Mouse (Mus musculus) brain, embryonic 14.5 days (tissue): ENCODE results near the gene Ogg1.

ENCODE experiments used
- CTCF ChIP-seq: fragments of 200-500 bp; IDR thresholded peaks from 2 replicates; pipeline ENCODE4 v1.5.1; 2012; ENCODE audit warnings: inconsistent platforms, mild to moderate bottlenecking, moderate library complexity, borderline replicate concordance; ENCODE audit not compliant: insufficient read depth, insufficient read length; ENCODE audit errors: extremely low read depth
- POLR2A ChIP-seq: fragments of 200-500 bp; IDR thresholded peaks from 2 replicates; pipeline ENCODE4 v1.6.1; 2012; ENCODE audit warnings: mild to moderate bottlenecking, inconsistent platforms, borderline replicate concordance; ENCODE audit not compliant: poor library complexity, insufficient read depth, insufficient read length, severe bottlenecking; ENCODE audit errors: extremely low read depth

DNA sequence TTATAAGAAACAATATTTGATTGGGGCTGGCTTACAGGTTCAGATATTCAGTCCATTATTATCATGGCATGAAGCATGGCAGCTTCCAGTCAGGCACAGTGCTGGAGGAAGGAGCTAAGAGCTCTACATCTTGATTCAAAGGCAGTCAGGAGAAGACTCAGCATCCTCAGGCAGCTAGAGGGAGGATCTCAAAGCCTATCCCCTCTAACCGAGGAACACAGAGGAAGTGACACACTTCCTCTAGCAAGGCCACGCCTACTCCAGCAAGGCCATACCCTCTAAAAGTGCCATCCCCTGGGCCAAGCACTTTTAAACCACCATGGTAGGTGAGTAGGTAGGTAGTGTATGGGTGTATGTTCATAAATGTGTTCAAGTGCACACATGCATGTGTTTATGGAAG, 3.8 kb downstream of the Ogg1 start:
- TF ChIP-seq POLR2A, result no peak
- no peak for TF ChIP-seq CTCF
